Mouse (Mus musculus): Measurements from ENCODE around the gene Slc35g1. TPM values are rescaled to one million over a fixed set of nuclear protein-coding genes. Genes with fewer than 3 reads are reported as not detected.

Gene Slc35g1
- polyA plus RNA-seq (2017; shearing (Covaris generic)), result 12.1 TPM

GRCm38 (mm10) chr19:38395701-38396632 lies at the start of gene Slc35g1:
Gene Slc35g1, plus strand, starts transcription at chr19:38395980.

Other genes starting within 250 kb of the Slc35g1 start
- 16.9 TPM for gene Fra10ac1, start 171.8 kb upstream of the Slc35g1 start, polyA plus RNA-seq (2017; shearing (Covaris generic))
- gene Lgi1, start 131.4 kb upstream of the Slc35g1 start, polyA plus RNA-seq (2017; shearing (Covaris generic)), result 0.10 TPM
- gene Plce1, start 85.1 kb downstream of the Slc35g1 start, polyA plus RNA-seq (2017; shearing (Covaris generic)), result 0.14 TPM

Data from effector memory CD4-positive, alpha-beta T cell, adult 5 months (primary cell).